Mouse (Mus musculus): Measurements from ENCODE around the gene Slc7a8. TPM values are rescaled to one million over a fixed set of nuclear protein-coding genes. Genes with fewer than 3 reads are reported as not detected.

Slc7a8 gene
- polyA plus RNA-seq, 1 experiment from 2014 or later: 5.0 TPM

GRCm38 (mm10) chr14:54795901-54796300 lies 14.2 kb upstream of the Slc7a8 start:
- Histone ChIP-seq H3K36me3 (no peaks in the 10 kb centered on the region), H3K9me3 (no peaks in the 10 kb centered on the region), H3K27ac (no peak overlapping the region), H3K4me3 (no peak overlapping the region), H3K9ac (no peak overlapping the region), H3K27me3 (no peaks in the 10 kb centered on the region), H3K4me2 (no peak overlapping the region), H3K4me1 (no peaks in the 10 kb centered on the region)
- ATAC-seq (ENCODE audit: insufficient number of reproducible peaks, low FRiP score, low TSS enrichment, low read depth): no peak
- WGBS: 88% methylated on average over 1 of the region's 1 CpGs

GRCm38 (mm10) chr14:54793894-54794830 lies 12.4 kb upstream of the Slc7a8 start:
- no peak overlapping the region for H3K4me3 ChIP-seq
- no peak overlapping the region for H3K9ac ChIP-seq
- H3K4me1 ChIP-seq: no peaks in the 10 kb centered on the region
- no peak for ATAC-seq (ENCODE audit: insufficient number of reproducible peaks, low FRiP score, low TSS enrichment, low read depth)
- H3K9me3 ChIP-seq: no peaks in the 10 kb centered on the region
- no peaks in the 10 kb centered on the region for H3K36me3 ChIP-seq
- WGBS: 78% methylated on average over 8 of the region's 8 CpGs
- no peaks in the 10 kb centered on the region for H3K27me3 ChIP-seq
- no peak overlapping the region for H3K27ac ChIP-seq
- no peak overlapping the region for H3K4me2 ChIP-seq

- ATAC-seq (ENCODE audit: insufficient number of reproducible peaks, low FRiP score, low TSS enrichment, low read depth): no peak
- Histone ChIP-seq H3K4me3 (no peak overlapping the region), H3K27me3 (no peaks in the 10 kb centered on the region), H3K4me2 (no peak overlapping the region), H3K9ac (no peak overlapping the region), H3K27ac (no peak overlapping the region), H3K9me3 (no peaks in the 10 kb centered on the region), H3K36me3 (no peaks in the 10 kb centered on the region), H3K4me1 (no peaks in the 10 kb centered on the region)
- 67% methylated on average over 1 of the region's 1 CpGs for WGBS
Measured at GRCm38 (mm10) chr14:54793351-54793750, 11.6 kb upstream of the Slc7a8 start.

GRCm38 (mm10) chr14:54792166-54792565 lies 10.4 kb upstream of the Slc7a8 start:
- no peaks in the 10 kb centered on the region for H3K4me1 ChIP-seq
- H3K9ac ChIP-seq: no peak overlapping the region
- 75% methylated on average over 6 of the region's 6 CpGs for WGBS
- no peaks in the 10 kb centered on the region for H3K27me3 ChIP-seq
- no peaks in the 10 kb centered on the region for H3K9me3 ChIP-seq
- H3K27ac ChIP-seq: no peak overlapping the region
- H3K4me3 ChIP-seq: no peak overlapping the region
- ATAC-seq (ENCODE audit: insufficient number of reproducible peaks, low FRiP score, low TSS enrichment, low read depth): no peak
- H3K36me3 ChIP-seq: no peaks in the 10 kb centered on the region
- H3K4me2 ChIP-seq: no peak overlapping the region

GRCm38 (mm10) chr14:54788231-54788630 lies 6.5 kb upstream of the Slc7a8 start:
- Histone ChIP-seq H3K9ac (no peak overlapping the region), H3K4me1 (no peaks in the 10 kb centered on the region), H3K36me3 (no peaks in the 10 kb centered on the region), H3K4me2 (no peak overlapping the region), H3K27me3 (0 out of 2 replicates have a peak, but pooled peaks cover 3% of the 10 kb centered on the region), H3K9me3 (no peaks in the 10 kb centered on the region), H3K4me3 (no peak overlapping the region), H3K27ac (no peak overlapping the region)
- 93% methylated on average over 5 of the region's 5 CpGs for WGBS
- ATAC-seq (ENCODE audit: insufficient number of reproducible peaks, low FRiP score, low TSS enrichment, low read depth): no peak

GRCm38 (mm10) chr14:54787226-54787625 lies 5.5 kb upstream of the Slc7a8 start:
- no peak overlapping the region for H3K27ac ChIP-seq
- H3K36me3 ChIP-seq: no peaks in the 10 kb centered on the region
- peaks cover 5% of the 10 kb centered on the region for H3K27me3 ChIP-seq
- H3K9ac ChIP-seq: no peak overlapping the region
- no peak overlapping the region for H3K4me3 ChIP-seq
- no peaks in the 10 kb centered on the region for H3K9me3 ChIP-seq
- no peaks in the 10 kb centered on the region for H3K4me1 ChIP-seq
- H3K4me2 ChIP-seq: no peak overlapping the region
- WGBS: 54% methylated on average over 4 of the region's 4 CpGs
- no peak for ATAC-seq (ENCODE audit: insufficient number of reproducible peaks, low FRiP score, low TSS enrichment, low read depth)

- peaks cover 4% of the 10 kb centered on the region; the same call in 1 of the 2 replicates for H3K4me1 ChIP-seq
- WGBS: 46% methylated on average over 10 of the region's 10 CpGs
- no peak overlapping the region for H3K27ac ChIP-seq
- H3K9ac ChIP-seq: no peak overlapping the region
- H3K4me2 ChIP-seq: no peak overlapping the region
- H3K27me3 ChIP-seq: peaks cover 13% of the 10 kb centered on the region
- no peaks in the 10 kb centered on the region for H3K36me3 ChIP-seq
- no peak overlapping the region for H3K4me3 ChIP-seq
- no peaks in the 10 kb centered on the region for H3K9me3 ChIP-seq
- no peak for ATAC-seq (ENCODE audit: insufficient number of reproducible peaks, low FRiP score, low TSS enrichment, low read depth)
Measured at GRCm38 (mm10) chr14:54786489-54786888, 4.7 kb upstream of the Slc7a8 start.

GRCm38 (mm10) chr14:54785898-54786297 lies 4.2 kb upstream of the Slc7a8 start:
- ATAC-seq (ENCODE audit: insufficient number of reproducible peaks, low FRiP score, low TSS enrichment, low read depth): no peak
- no peak overlapping the region for H3K9ac ChIP-seq
- H3K4me3 ChIP-seq: no peak overlapping the region
- H3K4me2 ChIP-seq: no peak overlapping the region
- H3K4me1 ChIP-seq: peaks cover 9% of the 10 kb centered on the region
- no peak overlapping the region for H3K27ac ChIP-seq
- peaks cover 16% of the 10 kb centered on the region for H3K27me3 ChIP-seq
- H3K36me3 ChIP-seq: no peaks in the 10 kb centered on the region
- no peaks in the 10 kb centered on the region for H3K9me3 ChIP-seq
- WGBS: 53% methylated on average over 4 of the region's 4 CpGs

- ATAC-seq (ENCODE audit: insufficient number of reproducible peaks, low FRiP score, low TSS enrichment, low read depth): no peak
- Histone ChIP-seq H3K27me3 (peaks cover 28% of the 10 kb centered on the region), H3K27ac (no peak overlapping the region), H3K4me1 (peaks cover 14% of the 10 kb centered on the region), H3K9ac (no peak overlapping the region), H3K4me2 (no peak overlapping the region), H3K36me3 (no peaks in the 10 kb centered on the region), H3K4me3 (no peak overlapping the region), H3K9me3 (no peaks in the 10 kb centered on the region)
- 92% methylated on average over 6 of the region's 6 CpGs for WGBS
Measured at GRCm38 (mm10) chr14:54782971-54783370, 1.2 kb upstream of the Slc7a8 start.

- Histone ChIP-seq H3K9ac (peak overlapping the region; percentile 21; the same call in 1 of the 2 replicates), H3K4me3 (peak overlapping the region; percentile 46), H3K27me3 (peaks cover 28% of the 10 kb centered on the region), H3K27ac (no peak overlapping the region), H3K4me1 (peaks cover 14% of the 10 kb centered on the region), H3K9me3 (no peaks in the 10 kb centered on the region), H3K36me3 (no peaks in the 10 kb centered on the region), H3K4me2 (peak overlapping the region; percentile 82)
- WGBS: 2% methylated on average over 35 of the region's 35 CpGs
- no peak for ATAC-seq (ENCODE audit: insufficient number of reproducible peaks, low FRiP score, low TSS enrichment, low read depth)
Measured at GRCm38 (mm10) chr14:54780836-54781609, 723 bp downstream of the Slc7a8 start.

GRCm38 (mm10) chr14:54780084-54780483 lies 1.7 kb downstream of the Slc7a8 start:
- Histone ChIP-seq H3K9ac (no peak overlapping the region), H3K27me3 (peaks cover 28% of the 10 kb centered on the region), H3K9me3 (no peaks in the 10 kb centered on the region), H3K4me2 (0 out of 2 replicates have a peak overlapping the region, but pooled peaks have one; percentile 1), H3K36me3 (no peaks in the 10 kb centered on the region), H3K4me1 (peaks cover 14% of the 10 kb centered on the region), H3K27ac (no peak overlapping the region), H3K4me3 (no peak overlapping the region)
- no peak for ATAC-seq (ENCODE audit: insufficient number of reproducible peaks, low FRiP score, low TSS enrichment, low read depth)
- 84% methylated on average over 9 of the region's 9 CpGs for WGBS

- Histone ChIP-seq H3K27me3 (peaks cover 25% of the 10 kb centered on the region), H3K4me2 (no peak overlapping the region), H3K36me3 (no peaks in the 10 kb centered on the region), H3K4me3 (no peak overlapping the region), H3K9ac (no peak overlapping the region), H3K4me1 (peaks cover 14% of the 10 kb centered on the region), H3K9me3 (no peaks in the 10 kb centered on the region), H3K27ac (no peak overlapping the region)
- ATAC-seq (ENCODE audit: insufficient number of reproducible peaks, low FRiP score, low TSS enrichment, low read depth): no peak
- WGBS: 78% methylated on average over 4 of the region's 4 CpGs
Measured at GRCm38 (mm10) chr14:54777893-54778292, 3.9 kb downstream of the Slc7a8 start.

All from limb, embryonic 15.5 days (tissue).